Comparison of ENCODE assay signal across 24 mouse cellular contexts in the genomic region with DNA sequence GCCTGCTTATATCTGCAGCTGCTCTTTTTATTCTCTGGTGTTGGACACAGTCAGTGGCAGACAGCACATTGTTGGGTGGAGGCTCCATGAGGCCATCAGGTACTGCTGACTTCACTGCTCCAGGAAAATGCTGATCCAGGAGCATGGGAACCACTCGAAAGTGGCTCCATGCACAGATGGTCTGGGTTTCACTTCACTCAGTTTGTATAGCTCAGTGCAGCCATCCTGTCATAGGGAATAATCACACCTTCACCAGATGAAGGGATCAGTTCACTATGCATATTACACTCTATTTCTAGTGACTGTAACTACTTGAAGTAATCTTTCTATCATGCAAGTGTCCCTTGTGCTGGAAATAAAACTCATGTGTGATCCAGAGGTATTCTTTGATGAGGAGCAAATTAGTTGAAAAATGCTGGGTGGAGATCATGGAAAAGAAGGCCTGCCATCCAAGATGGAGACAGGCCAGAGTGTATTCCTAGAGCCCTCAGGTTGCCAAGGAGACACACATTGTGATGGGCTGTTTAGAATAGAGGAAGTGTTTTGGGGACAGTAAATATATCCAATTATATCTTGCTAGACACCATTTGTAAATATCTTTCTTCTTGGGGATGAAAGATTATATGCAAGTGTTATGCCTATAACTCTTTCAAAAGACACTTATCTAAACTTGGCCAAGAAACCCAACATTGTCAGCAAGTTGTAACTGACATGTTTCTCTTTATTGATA.
A peak's percentile ranks its signal among the peaks of the same experiment; 100 is the strongest.
DNase-seq lines count a peak whose midpoint lies in the region; ATAC-seq and TF ChIP-seq lines count a peak whose summit lies in the region.
"Had no signal": no experiment of that assay in that cellular context is flagged by ENCODE, and none has a peak within 500 bp of the region (broad histone marks: within the 10 kb centered on the region; RNA-seq: fewer than 3 reads in every experiment).

No protein-coding gene starts in this region.

- DNase-seq in lung, embryonic 14.5 days, result peak; percentile 69
- DNase-seq in lung, postnatal 36 days, result no peak
- DNase-seq in lung, postnatal 25 days (ENCODE audit: low spot score), result no peak
- DNase-seq in lung, postnatal 10 days, result peak; percentile 72
- DNase-seq in lung, postnatal 14 days, result peak; percentile 17
- DNase-seq in left cerebral cortex, postnatal 36 days (ENCODE audit: low spot score in 2 of 2), result no peak
- DNase-seq in thymus, postnatal 4 days, result no peak
- DNase-seq: adrenal gland, adult 2 months; adrenal gland, postnatal 10 days; adrenal gland, postnatal 25 days; cerebellum, adult 11 months; cerebellum, adult 18-20 months; cerebellum, adult 8-10 months; cerebellum, adult 9-11 months; cerebellum, postnatal 14 days; cerebellum, postnatal 36 days; embryo, embryonic 11 days had no signal

- H3K36me3 ChIP-seq in lung, embryonic 14.5 days (ENCODE audit: insufficient read depth), result no peaks in the 10 kb centered on the region
- no peaks in the 10 kb centered on the region for H3K36me3 ChIP-seq in lung, embryonic 16.5 days (ENCODE audit: control insufficient read depth, insufficient read depth, low read length)
- H3K36me3 ChIP-seq: embryonic facial prominence, embryonic 13.5 days; embryonic facial prominence, embryonic 15.5 days; forebrain, embryonic 10.5 days; forebrain, embryonic 12.5 days had no signal

- intact Hi-C loops in left cerebral cortex, postnatal 36 days (cut with DNase I), result no loop called here

- peak; percentile 94 for ATAC-seq in lung, embryonic 14.5 days (ENCODE audit: insufficient read depth)
- peak; percentile 80 for ATAC-seq in lung, embryonic 16.5 days (ENCODE audit: low read depth)
- ATAC-seq: forebrain, embryonic 14.5 days had no signal

- H3K4me3 ChIP-seq in lung, embryonic 14.5 days (ENCODE audit: low read depth, low read length), result no peak overlapping the region
- no peak overlapping the region for H3K4me3 ChIP-seq in lung, embryonic 16.5 days (ENCODE audit: low read length)
- H3K4me3 ChIP-seq: embryonic facial prominence, embryonic 13.5 days; embryonic facial prominence, embryonic 15.5 days; erythroblast, embryonic 14.5 days; forebrain, embryonic 10.5 days; forebrain, embryonic 12.5 days had no signal

- H3K4me2 ChIP-seq in lung, embryonic 14.5 days, result no peak overlapping the region
- H3K4me2 ChIP-seq in lung, embryonic 16.5 days (ENCODE audit: low read depth, low read length), result no peak overlapping the region
- H3K4me2 ChIP-seq: embryonic facial prominence, embryonic 13.5 days; embryonic facial prominence, embryonic 15.5 days; forebrain, embryonic 12.5 days had no signal

- no peak overlapping the region for H3K9ac ChIP-seq in lung, embryonic 14.5 days
- H3K9ac ChIP-seq in lung, embryonic 16.5 days (ENCODE audit: low read length), result no peak overlapping the region
- H3K9ac ChIP-seq: embryonic facial prominence, embryonic 13.5 days; embryonic facial prominence, embryonic 15.5 days; forebrain, embryonic 12.5 days had no signal

- no peaks in the 10 kb centered on the region for H3K4me1 ChIP-seq in lung, embryonic 14.5 days (ENCODE audit: insufficient read depth)
- no peaks in the 10 kb centered on the region for H3K4me1 ChIP-seq in lung, embryonic 16.5 days (replicated peaks; ENCODE audit: control insufficient read depth, insufficient read depth, low read length)
- H3K4me1 ChIP-seq: embryonic facial prominence, embryonic 13.5 days; embryonic facial prominence, embryonic 15.5 days; forebrain, embryonic 10.5 days; forebrain, embryonic 12.5 days had no signal

- no peak overlapping the region for H3K27ac ChIP-seq in lung, embryonic 14.5 days (ENCODE audit: low read depth)
- H3K27ac ChIP-seq in lung, embryonic 16.5 days (ENCODE audit: low read length), result no peak overlapping the region
- H3K27ac ChIP-seq: embryonic facial prominence, embryonic 13.5 days; embryonic facial prominence, embryonic 15.5 days; forebrain, embryonic 10.5 days; forebrain, embryonic 12.5 days had no signal

- WGBS in lung, embryonic 14.5 days, result 43% methylated on average over 1 of the region's 1 CpGs
- whole genome bisulfite sequencing in lung, embryonic 16.5 days, result 32% methylated on average over 1 of the region's 1 CpGs

- no peaks in the 10 kb centered on the region for H3K27me3 ChIP-seq in lung, embryonic 14.5 days (ENCODE audit: insufficient read depth, low read length)
- no peaks in the 10 kb centered on the region for H3K27me3 ChIP-seq in lung, embryonic 16.5 days (ENCODE audit: control insufficient read depth, insufficient read depth, low read depth, low read length)
- H3K27me3 ChIP-seq: embryonic facial prominence, embryonic 13.5 days; embryonic facial prominence, embryonic 15.5 days; forebrain, embryonic 12.5 days had no signal

- no peak for TF ChIP-seq CTCF in lung, embryonic 14.5 days (IDR thresholded peaks at IDR 0.05; ENCODE audit: low read depth)

- no peaks in the 10 kb centered on the region for H3K9me3 ChIP-seq in lung, embryonic 14.5 days (ENCODE audit: low read depth, low read length)
- H3K9me3 ChIP-seq in lung, embryonic 16.5 days (ENCODE audit: control insufficient read depth, low read length), result no peaks in the 10 kb centered on the region
- H3K9me3 ChIP-seq: embryonic facial prominence, embryonic 13.5 days; embryonic facial prominence, embryonic 15.5 days; forebrain, embryonic 10.5 days; forebrain, embryonic 12.5 days had no signal

Comparison
In these comparisons a context has a peak if more than half of its experiments do, and no peak if none do; other contexts are left out.
1. DNase-seq: peak in lung, embryonic 14.5 days (single experiment), lung, postnatal 10 days (single experiment) and lung, postnatal 14 days (single experiment); none in lung, postnatal 36 days (single experiment), lung, postnatal 25 days (single experiment), left cerebral cortex, postnatal 36 days (0 of 2) and thymus, postnatal 4 days (single experiment).